Mouse (Mus musculus): ENCODE data around the gene Psmd10.
A peak's percentile ranks its signal among the peaks of the same experiment; 100 is the strongest.

The Psmd10 gene

GRCm38 (mm10) chrX:140956272-140956940 lies at the start of gene Psmd10, which contains the start of gene Atg4a:
Gene Psmd10, minus strand, starts transcription at chrX:140956728.
Gene Atg4a, plus strand, starts transcription at chrX:140956907.
- peak; percentile 78 to 94 for DNase-seq (ENCODE audit: low spot score in 2 of 2)

- no peak for DNase-seq (ENCODE audit: low spot score in 2 of 2)
Measured at GRCm38 (mm10) chrX:140998885-140999284, 42.4 kb upstream of the Psmd10 start.

GRCm38 (mm10) chrX:140997912-140998545 lies 41.5 kb upstream of the Psmd10 start:
- DNase-seq (ENCODE audit: low spot score in 2 of 2) = no peak

- DNase-seq (ENCODE audit: low spot score in 2 of 2) = no peak
Measured at GRCm38 (mm10) chrX:140996909-140997516, 40.5 kb upstream of the Psmd10 start.

- no peak for DNase-seq (ENCODE audit: low spot score in 2 of 2)
Measured at GRCm38 (mm10) chrX:140985256-140985655, 28.7 kb upstream of the Psmd10 start.

- no peak for DNase-seq (ENCODE audit: low spot score in 2 of 2)
Measured at GRCm38 (mm10) chrX:140984795-140985194, 28.3 kb upstream of the Psmd10 start.

- DNase-seq (ENCODE audit: low spot score in 2 of 2) = no peak
Measured at GRCm38 (mm10) chrX:140983206-140983960, 26.9 kb upstream of the Psmd10 start.

- DNase-seq (ENCODE audit: low spot score in 2 of 2) = no peak
Measured at GRCm38 (mm10) chrX:140980163-140980562, 23.6 kb upstream of the Psmd10 start.

- no peak for DNase-seq (ENCODE audit: low spot score in 2 of 2)
Measured at GRCm38 (mm10) chrX:140979546-140979945, 23.0 kb upstream of the Psmd10 start.

- DNase-seq (ENCODE audit: low spot score in 2 of 2) = no peak
Measured at GRCm38 (mm10) chrX:140978943-140979342, 22.4 kb upstream of the Psmd10 start.

GRCm38 (mm10) chrX:140956959-140957358 lies 431 bp upstream of the Psmd10 start:
- DNase-seq (ENCODE audit: low spot score in 2 of 2) = no peak

- peak; percentile 39 to 51 for DNase-seq (ENCODE audit: low spot score in 2 of 2)
Measured at GRCm38 (mm10) chrX:140953618-140954017, 2.9 kb downstream of the Psmd10 start.

- DNase-seq (ENCODE audit: low spot score in 2 of 2) = no peak
Measured at GRCm38 (mm10) chrX:140936271-140936670, 20.3 kb downstream of the Psmd10 start.

- no peak for DNase-seq (ENCODE audit: low spot score in 2 of 2)
Measured at GRCm38 (mm10) chrX:140933263-140933662, 23.3 kb downstream of the Psmd10 start.

GRCm38 (mm10) chrX:140932066-140932465 lies 24.5 kb downstream of the Psmd10 start:
- DNase-seq (ENCODE audit: low spot score in 2 of 2) = no peak

- DNase-seq (ENCODE audit: low spot score in 2 of 2) = no peak
Measured at GRCm38 (mm10) chrX:140921321-140921720, 35.2 kb downstream of the Psmd10 start.

- DNase-seq (ENCODE audit: low spot score in 2 of 2) = no peak
Measured at GRCm38 (mm10) chrX:140907360-140907759, 49.2 kb downstream of the Psmd10 start, which contains the start of gene Vsig1. Gene Vsig1, plus strand, starts transcription at chrX:140907608.

GRCm38 (mm10) chrX:140903487-140903886 lies 53.0 kb downstream of the Psmd10 start:
- no peak for DNase-seq (ENCODE audit: low spot score in 2 of 2)
